In the genomic region with DNA sequence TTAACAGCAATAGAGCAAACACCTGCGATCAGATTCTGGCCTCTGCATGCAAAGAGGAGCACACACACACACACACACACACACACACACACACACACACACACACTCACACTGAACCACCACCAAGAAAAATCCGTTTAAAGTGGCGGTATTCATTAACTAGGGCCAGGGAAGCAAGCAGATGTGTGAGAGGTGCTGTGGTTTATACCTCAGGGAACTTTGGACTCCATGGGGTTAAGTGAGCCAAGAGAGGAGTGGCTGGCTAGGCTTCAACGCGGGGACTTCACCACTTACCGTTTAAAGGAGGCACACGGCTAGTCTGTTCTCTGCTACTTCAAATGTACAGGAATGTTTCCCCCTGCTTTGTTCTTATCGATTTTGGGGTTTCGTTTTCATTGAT, we compare ENCODE assay signal across 9 mouse cellular contexts. TPM values are rescaled to one million over a fixed set of nuclear protein-coding genes. Genes with fewer than 3 reads are reported as not detected.
A peak's percentile ranks its signal among the peaks of the same experiment; 100 is the strongest.
DNase-seq lines count a peak whose midpoint lies in the region; ATAC-seq and TF ChIP-seq lines count a peak whose summit lies in the region.
"Had no signal": no experiment of that assay in that cellular context is flagged by ENCODE, and none has a peak within 500 bp of the region (broad histone marks: within the 10 kb centered on the region; RNA-seq: fewer than 3 reads in every experiment).

No protein-coding gene starts in this region.

- peaks cover 36% of the 10 kb centered on the region for H3K4me1 ChIP-seq in heart, embryonic 13.5 days
- peaks cover 11% of the 10 kb centered on the region for H3K4me1 ChIP-seq in liver, adult 2 months (ENCODE audit: control insufficient read depth, insufficient read depth, low read length)
- H3K4me1 ChIP-seq in stomach, embryonic 15.5 days, result peaks cover 29% of the 10 kb centered on the region

- no peak for TF ChIP-seq CTCF in liver, adult 2 months (IDR thresholded peaks at IDR 0.05; ENCODE audit: low read depth, low read length)

- H3K79me2 ChIP-seq in liver, adult 2 months (ENCODE audit: control insufficient read depth, insufficient read depth, low read length), result peaks cover 5% of the 10 kb centered on the region; the same call in 1 of the 2 replicates

- no peaks in the 10 kb centered on the region for H3K27me3 ChIP-seq in heart, embryonic 13.5 days (replicated peaks)
- no peaks in the 10 kb centered on the region for H3K27me3 ChIP-seq in liver, adult 2 months (ENCODE audit: control insufficient read depth, insufficient read depth, low read length)
- no peaks in the 10 kb centered on the region for H3K27me3 ChIP-seq in stomach, embryonic 15.5 days (replicated peaks)

- H3K9ac ChIP-seq in heart, embryonic 13.5 days, result peak overlapping the region; percentile 63
- peak overlapping the region; percentile 35; the same call in 1 of the 2 replicates for H3K9ac ChIP-seq in liver, adult 2 months (ENCODE audit: low read depth, low read length)
- H3K9ac ChIP-seq in stomach, embryonic 15.5 days, result no peak overlapping the region

- DNase-seq in heart, postnatal 36 days, result no peak
- DNase-seq in kidney, adult 11 months, result peak; percentile 90
- DNase-seq in liver, adult 2 months (ENCODE audit: extremely low read depth, low read depth, low spot score), result peak; percentile 98
- no peak for DNase-seq in ovary, adult 18-20 months (ENCODE audit: low spot score)
- DNase-seq in adrenal gland, adult 2 months, result no peak
- DNase-seq in embryo, embryonic 10.5 days (ENCODE audit: low spot score), result no peak
- DNase-seq: retina, postnatal 1 day had no signal

- WGBS in heart, embryonic 13.5 days, result 19% methylated on average over 9 of the region's 9 CpGs
- WGBS in liver, adult 2 months, result 9% methylated on average over 9 of the region's 9 CpGs
- WGBS in stomach, embryonic 15.5 days, result 9% methylated on average over 9 of the region's 9 CpGs

- H3K27ac ChIP-seq in heart, embryonic 13.5 days (replicated peaks), result peak overlapping the region; percentile 98
- peak overlapping the region; percentile 75 for H3K27ac ChIP-seq in liver, adult 2 months (replicated peaks; ENCODE audit: insufficient read depth, low read depth, low read length)
- peak overlapping the region; percentile 78; the same call in 1 of the 2 replicates for H3K27ac ChIP-seq in stomach, embryonic 15.5 days

- H3K9me3 ChIP-seq in heart, embryonic 13.5 days, result no peaks in the 10 kb centered on the region; the same call in 1 of the 2 replicates
- no peaks in the 10 kb centered on the region for H3K9me3 ChIP-seq in stomach, embryonic 15.5 days

- no peak for ATAC-seq in heart, embryonic 13.5 days (ENCODE audit: extremely low read depth, insufficient number of reproducible peaks, low FRiP score, low TSS enrichment)
- peak; percentile 54; the same call in 1 of the 2 replicates for ATAC-seq in stomach, embryonic 15.5 days (ENCODE audit: insufficient read depth, low FRiP score, low read depth)

- H3K36me3 ChIP-seq in heart, embryonic 13.5 days, result no peaks in the 10 kb centered on the region
- no peaks in the 10 kb centered on the region for H3K36me3 ChIP-seq in liver, adult 2 months (ENCODE audit: control insufficient read depth, insufficient read depth, low read length)
- H3K36me3 ChIP-seq in stomach, embryonic 15.5 days, result no peaks in the 10 kb centered on the region

- TF ChIP-seq POLR2A in liver, adult 2 months (IDR thresholded peaks at IDR 0.05; ENCODE audit: extremely low read depth, insufficient read depth, low read length), result no peak

- intact Hi-C loops in heart, postnatal 36 days (cut with DNase I), result no loop called here

- H3K4me2 ChIP-seq in heart, embryonic 13.5 days, result peak overlapping the region; percentile 50
- H3K4me2 ChIP-seq in stomach, embryonic 15.5 days, result peak overlapping the region; percentile 38

- H3K4me3 ChIP-seq in heart, embryonic 13.5 days, result peak overlapping the region; percentile 10; the same call in 1 of the 2 replicates
- no peak overlapping the region for H3K4me3 ChIP-seq in liver, adult 2 months (ENCODE audit: insufficient read depth, low read depth, low read length)
- 0 out of 2 replicates have a peak overlapping the region, but pooled peaks have one; percentile 11 for H3K4me3 ChIP-seq in stomach, embryonic 15.5 days (replicated peaks)

RNA-seq across cellular contexts. Expression of a gene that starts 4.1 kb away (rescaled TPM):
- 33.1 and 37.6 TPM in 2 replicates for polyA plus RNA-seq in heart, embryonic 13.5 days (2015; fragmentation: Nextera tagmentation; extraction: Ambion mirVana)
- 10 to 100 TPM; 55.6 to 64.8 TPM for total RNA-seq in heart, postnatal 36 days (2021)
- total RNA-seq in liver, adult 2 months (2014; rRNA removed), result 10.8 and 15.5 TPM in 2 replicates
- polyA plus RNA-seq in liver, adult 2 months (2012; rRNA removed), result 14.0 and 14.1 TPM in 2 replicates
- polyA plus RNA-seq in stomach, embryonic 15.5 days (2015; fragmentation: Nextera tagmentation; extraction: Ambion mirVana), result 35.5 and 41.4 TPM in 2 replicates
- 10 to 100 TPM; 44.3 to 68.9 TPM for total RNA-seq in adrenal gland, adult 2 months (2021)
- 54.6 and 59.9 TPM in 2 replicates for polyA plus RNA-seq in adrenal gland, adult 2 months (2012; rRNA removed)

RNA-seq across cellular contexts. Expression of a gene that starts 12.4 kb away (rescaled TPM):
- polyA plus RNA-seq in heart, embryonic 13.5 days (2015; fragmentation: Nextera tagmentation; extraction: Ambion mirVana), result 8.1 and 8.7 TPM in 2 replicates
- total RNA-seq in heart, postnatal 36 days (2021), result 1 to 10 TPM; 2.0 to 3.6 TPM
- 4.0 and 4.7 TPM in 2 replicates for total RNA-seq in liver, adult 2 months (2014; rRNA removed)
- polyA plus RNA-seq in liver, adult 2 months (2012; rRNA removed), result 11.9 and 20.3 TPM in 2 replicates
- 13.0 and 14.5 TPM in 2 replicates for polyA plus RNA-seq in stomach, embryonic 15.5 days (2015; fragmentation: Nextera tagmentation; extraction: Ambion mirVana)
- total RNA-seq in adrenal gland, adult 2 months (2021), result 10 to 100 TPM in 1 of 2 experiments, 1 to 10 TPM in 1; 7.3 to 12.4 TPM
- 30.4 and 33.0 TPM in 2 replicates for polyA plus RNA-seq in adrenal gland, adult 2 months (2012; rRNA removed)

RNA-seq across cellular contexts. Expression of a gene that starts 31.6 kb away (rescaled TPM):
- polyA plus RNA-seq in heart, embryonic 13.5 days (2015; fragmentation: Nextera tagmentation; extraction: Ambion mirVana), result 44.7 and 47.3 TPM in 2 replicates
- 10 to 100 TPM; 11.1 to 14.3 TPM for total RNA-seq in heart, postnatal 36 days (2021)
- total RNA-seq in liver, adult 2 months (2014; rRNA removed), result 5.8 and 6.5 TPM in 2 replicates
- polyA plus RNA-seq in liver, adult 2 months (2012; rRNA removed), result 14.7 and 25.0 TPM in 2 replicates
- polyA plus RNA-seq in stomach, embryonic 15.5 days (2015; fragmentation: Nextera tagmentation; extraction: Ambion mirVana), result 73.2 and 73.4 TPM in 2 replicates
- 10 to 100 TPM; 28.3 to 41.4 TPM for total RNA-seq in adrenal gland, adult 2 months (2021)
- polyA plus RNA-seq in adrenal gland, adult 2 months (2012; rRNA removed), result 108 TPM in 2 replicates

RNA-seq across cellular contexts. Expression of a gene that starts 38.3 kb away (rescaled TPM):
- polyA plus RNA-seq in heart, embryonic 13.5 days (2015; fragmentation: Nextera tagmentation; extraction: Ambion mirVana), result 84.9 and 88.1 TPM in 2 replicates
- total RNA-seq in heart, postnatal 36 days (2021), result 10 to 100 TPM; 58.3 to 62.6 TPM
- 20.7 and 25.2 TPM in 2 replicates for total RNA-seq in liver, adult 2 months (2014; rRNA removed)
- polyA plus RNA-seq in liver, adult 2 months (2012; rRNA removed), result 36.2 and 61.5 TPM in 2 replicates
- 113 and 122 TPM in 2 replicates for polyA plus RNA-seq in stomach, embryonic 15.5 days (2015; fragmentation: Nextera tagmentation; extraction: Ambion mirVana)
- 100 to 1,000 TPM; 135 to 172 TPM for total RNA-seq in adrenal gland, adult 2 months (2021)
- 138 and 150 TPM in 2 replicates for polyA plus RNA-seq in adrenal gland, adult 2 months (2012; rRNA removed)

RNA-seq across cellular contexts. Expression of a gene that starts 51.4 kb away (rescaled TPM):
- polyA plus RNA-seq in heart, embryonic 13.5 days (2015; fragmentation: Nextera tagmentation; extraction: Ambion mirVana), result 8.1 and 8.8 TPM in 2 replicates
- 1 to 10 TPM; 8.5 to 9.0 TPM for total RNA-seq in heart, postnatal 36 days (2021)
- 1.1 and 1.4 TPM in 2 replicates for total RNA-seq in liver, adult 2 months (2014; rRNA removed)
- 6.3 and 7.9 TPM in 2 replicates for polyA plus RNA-seq in liver, adult 2 months (2012; rRNA removed)
- polyA plus RNA-seq in stomach, embryonic 15.5 days (2015; fragmentation: Nextera tagmentation; extraction: Ambion mirVana), result 7.8 and 8.7 TPM in 2 replicates
- 10 to 100 TPM in 1 of 2 experiments, 1 to 10 TPM in 1; 9.6 to 15.3 TPM for total RNA-seq in adrenal gland, adult 2 months (2021)
- polyA plus RNA-seq in adrenal gland, adult 2 months (2012; rRNA removed), result 29.8 and 37.9 TPM in 2 replicates

Comparison
In these comparisons a context has a peak if more than half of its experiments do, and no peak if none do; other contexts are left out.
1. DNase-seq: peak in kidney, adult 11 months (single experiment) and liver, adult 2 months (single experiment); none in heart, postnatal 36 days (0 of 2), ovary, adult 18-20 months (single experiment), adrenal gland, adult 2 months (single experiment) and embryo, embryonic 10.5 days (single experiment).
2. Peak in every context shown above with its lines, with median percentiles within 50 percentile points of each other: H3K27ac ChIP-seq.